In genomic region chr2:49741895-49742734, GRCm38 (mm10) we compare ENCODE assay signal across 9 mouse cellular contexts. TPM values are rescaled to one million over a fixed set of nuclear protein-coding genes. Genes with fewer than 3 reads are reported as not detected.
DNase-seq lines count a peak whose midpoint lies in the region; ATAC-seq and TF ChIP-seq lines count a peak whose summit lies in the region.
"Had no signal": no experiment of that assay in that cellular context is flagged by ENCODE, and none has a peak within 500 bp of the region (broad histone marks: within the 10 kb centered on the region; RNA-seq: fewer than 3 reads in every experiment).

No protein-coding gene starts in this region.

- peak; percentile 76 for ATAC-seq in forebrain, postnatal 0 days
- peak; percentile 45; the same call in 1 of the 2 replicates for ATAC-seq in midbrain, embryonic 12.5 days (ENCODE audit: low FRiP score, low read depth)

- TF ChIP-seq CTCF in thymus, adult 2 months (IDR thresholded peaks at IDR 0.05; ENCODE audit: borderline replicate concordance, control insufficient read depth, extremely low read depth, insufficient read depth, low read length, poor library complexity), result no peak
- no peak for TF ChIP-seq CTCF in forebrain, postnatal 0 days (IDR thresholded peaks at IDR 0.05; ENCODE audit: low read depth)

- H3K27me3 ChIP-seq in thymus, adult 2 months (ENCODE audit: control insufficient read depth, insufficient read depth, low read length), result no peaks in the 10 kb centered on the region
- H3K27me3 ChIP-seq in forebrain, postnatal 0 days (ENCODE audit: insufficient read depth, low read length), result no peaks in the 10 kb centered on the region
- H3K27me3 ChIP-seq in midbrain, embryonic 12.5 days, result no peaks in the 10 kb centered on the region

- H3K4me1 ChIP-seq in thymus, adult 2 months (replicated peaks; ENCODE audit: control insufficient read depth, insufficient read depth, low read length), result peaks cover 16% of the 10 kb centered on the region
- peaks cover 7% of the 10 kb centered on the region; the same call in 1 of the 2 replicates for H3K4me1 ChIP-seq in forebrain, postnatal 0 days (ENCODE audit: insufficient read depth)
- peaks cover 23% of the 10 kb centered on the region for H3K4me1 ChIP-seq in midbrain, embryonic 12.5 days

- no peak overlapping the region for H3K27ac ChIP-seq in thymus, adult 2 months (ENCODE audit: control insufficient read depth, insufficient read depth, low read length)
- peak overlapping the region; percentile 77 for H3K27ac ChIP-seq in forebrain, postnatal 0 days (ENCODE audit: low read depth, low read length)
- peak overlapping the region; percentile 39; the same call in 1 of the 2 replicates for H3K27ac ChIP-seq in midbrain, embryonic 12.5 days (replicated peaks)

- peak; percentile 78 for DNase-seq in thymus, postnatal 0 days (ENCODE audit: low spot score)
- DNase-seq in thymus, adult 2 months, result no peak
- peak; percentile 84 for DNase-seq in forebrain, postnatal 0 days
- no peak for DNase-seq in urinary bladder, postnatal 25 days (ENCODE audit: low spot score)
- DNase-seq in heart, adult 18-20 months, result no peak
- no peak for DNase-seq in spleen, postnatal 36 days (ENCODE audit: low spot score in 2 of 2)
- DNase-seq in frontal cortex, postnatal 25 days (ENCODE audit: low spot score in 2 of 2), result no peak

- H3K4me2 ChIP-seq in forebrain, postnatal 0 days (ENCODE audit: low read depth), result no peak overlapping the region
- no peak overlapping the region for H3K4me2 ChIP-seq in midbrain, embryonic 12.5 days (replicated peaks)

- H3K4me3 ChIP-seq in thymus, adult 2 months (ENCODE audit: control insufficient read depth, insufficient read depth, low read length), result no peak overlapping the region
- H3K4me3 ChIP-seq in forebrain, postnatal 0 days (ENCODE audit: low read depth, low read length), result no peak overlapping the region
- H3K4me3 ChIP-seq in midbrain, embryonic 12.5 days, result no peak overlapping the region
- H3K4me3 ChIP-seq: erythroblast, embryonic 14.5 days had no signal

- 71% methylated on average over 16 of the region's 16 CpGs for WGBS in thymus, adult 2 months
- WGBS in forebrain, postnatal 0 days, result 39% methylated on average over 16 of the region's 16 CpGs
- WGBS in midbrain, embryonic 12.5 days, result 78% methylated on average over 16 of the region's 16 CpGs

- H3K9ac ChIP-seq in forebrain, postnatal 0 days, result no peak overlapping the region
- no peak overlapping the region for H3K9ac ChIP-seq in midbrain, embryonic 12.5 days (replicated peaks)

- no peak for TF ChIP-seq POLR2A in thymus, adult 2 months (IDR thresholded peaks at IDR 0.05; ENCODE audit: control insufficient read depth, extremely low read depth, insufficient read depth, low read length, poor library complexity)

- H3K36me3 ChIP-seq in thymus, adult 2 months (ENCODE audit: control insufficient read depth, insufficient read depth, low read length), result no peaks in the 10 kb centered on the region
- peaks cover 56% of the 10 kb centered on the region for H3K36me3 ChIP-seq in forebrain, postnatal 0 days (ENCODE audit: insufficient read depth)
- peaks cover 78% of the 10 kb centered on the region for H3K36me3 ChIP-seq in midbrain, embryonic 12.5 days

- no peaks in the 10 kb centered on the region for H3K9me3 ChIP-seq in forebrain, postnatal 0 days (ENCODE audit: low read length)
- no peaks in the 10 kb centered on the region for H3K9me3 ChIP-seq in midbrain, embryonic 12.5 days

RNA-seq across cellular contexts. Expression of gene Lypd6b, which starts 45.4 kb away (rescaled TPM):
- 12.8 and 14.3 TPM in 2 replicates for polyA plus RNA-seq in thymus, postnatal 0 days (2015; fragmentation: Nextera tagmentation; extraction: Ambion mirVana)
- polyA plus RNA-seq in thymus, adult 2 months (2012; rRNA removed), result 5.8 and 6.0 TPM in 2 replicates
- total RNA-seq in forebrain, postnatal 0 days (2014; rRNA removed), result 18.6 and 23.3 TPM in 2 replicates
- polyA plus RNA-seq in forebrain, postnatal 0 days (2015; fragmentation: Nextera tagmentation; extraction: Ambion mirVana), result 18.0 and 22.2 TPM in 2 replicates
- polyA plus RNA-seq in midbrain, embryonic 12.5 days (2016; fragmentation: Nextera tagmentation; extraction: Ambion mirVana), result 0.42 and 0.89 TPM in 2 replicates
- total RNA-seq in heart, adult 18-20 months (2021), result under 1 TPM; 0.15 to 0.21 TPM
- polyA plus RNA-seq: erythroblast, embryonic 14.5 days had no signal

Comparison
In these comparisons a context has a peak if more than half of its experiments do, and no peak if none do; other contexts are left out.
1. DNase-seq: peak in thymus, postnatal 0 days (single experiment) and forebrain, postnatal 0 days (single experiment); none in thymus, adult 2 months (single experiment), urinary bladder, postnatal 25 days (single experiment), heart, adult 18-20 months (0 of 2), spleen, postnatal 36 days (0 of 2) and frontal cortex, postnatal 25 days (0 of 2).